In genomic region chr9:92601551-92601950, GRCm38 (mm10) we compare ENCODE assay signal across 18 mouse cellular contexts.
"Had no signal": no experiment of that assay in that cellular context is flagged by ENCODE, and none has a peak within 500 bp of the region (broad histone marks: within the 10 kb centered on the region; RNA-seq: fewer than 3 reads in every experiment).

No protein-coding gene starts in this region.

- DNase-seq: liver, postnatal 0 days; lung, adult 2 months; lung, postnatal 14 days; lung, postnatal 36 days; right cerebral cortex, postnatal 14 days; thymus, adult 2 months; thymus, postnatal 25 days; thymus, postnatal 4 days had no signal

- ATAC-seq: liver, postnatal 0 days; lung, postnatal 0 days; midbrain, embryonic 15.5 days had no signal

- H3K36me3 ChIP-seq: liver, embryonic 15.5 days; midbrain, embryonic 15.5 days; neural tube, embryonic 12.5 days had no signal

- H3K4me2 ChIP-seq: liver, embryonic 15.5 days; lung, embryonic 15.5 days; midbrain, embryonic 12.5 days; midbrain, embryonic 15.5 days; neural tube, embryonic 12.5 days; stomach, embryonic 15.5 days had no signal

- H3K9me3 ChIP-seq: liver, embryonic 15.5 days; lung, embryonic 15.5 days; megakaryocyte, embryonic 14.5 days; midbrain, embryonic 12.5 days; midbrain, embryonic 15.5 days; neural tube, embryonic 12.5 days; stomach, embryonic 15.5 days had no signal

- H3K27me3 ChIP-seq: liver, embryonic 15.5 days; lung, embryonic 15.5 days; megakaryocyte, embryonic 14.5 days; midbrain, embryonic 12.5 days; midbrain, embryonic 15.5 days; neural tube, embryonic 12.5 days; stomach, embryonic 15.5 days had no signal

- H3K27ac ChIP-seq: liver, embryonic 15.5 days; lung, embryonic 15.5 days; macrophage; midbrain, embryonic 12.5 days; midbrain, embryonic 15.5 days; neural tube, embryonic 12.5 days; stomach, embryonic 15.5 days; stomach, postnatal 0 days had no signal

- H3K4me1 ChIP-seq: liver, embryonic 15.5 days; lung, embryonic 15.5 days; midbrain, embryonic 12.5 days; midbrain, embryonic 15.5 days; neural tube, embryonic 12.5 days; stomach, embryonic 15.5 days had no signal

- H3K9ac ChIP-seq: liver, embryonic 15.5 days; liver, postnatal 0 days; lung, embryonic 15.5 days; midbrain, embryonic 12.5 days; midbrain, embryonic 15.5 days; neural tube, embryonic 12.5 days; stomach, embryonic 15.5 days had no signal

- H3K4me3 ChIP-seq: liver, embryonic 15.5 days; lung, embryonic 15.5 days; megakaryocyte, embryonic 14.5 days; midbrain, embryonic 12.5 days; midbrain, embryonic 15.5 days; neural tube, embryonic 12.5 days; stomach, embryonic 15.5 days had no signal
